Mouse (Mus musculus) gastrocnemius, adult 2 months (tissue): ENCODE data around the gene Coq8b. TPM values are rescaled to one million over a fixed set of nuclear protein-coding genes. Genes with fewer than 3 reads are reported as not detected.

Experiments used
- DNase-seq: peaks from one replicate; pipeline ENCODE4 v3.0.0; 2022
- H3K27ac ChIP-seq: fragments of 200-600 bp; 2 replicates; pipeline ENCODE4 v1.8.1; 2022; ENCODE audit warnings: mild to moderate bottlenecking
- H3K4me3 ChIP-seq: fragments of 200-600 bp; 2 replicates; pipeline ENCODE4 v1.8.1; 2022; ENCODE audit warnings: mild to moderate bottlenecking, moderate library complexity
- CTCF ChIP-seq: fragments of 200-600 bp; IDR thresholded peaks from 2 replicates; pipeline ENCODE4 v1.8.1; 2022; ENCODE audit warnings: antibody characterized with exemption, mild to moderate bottlenecking, moderate library complexity
- intact Hi-C: fragments of 180-260 bp; cut with DNase I; formaldehyde crosslinking; loops from one replicate; pipeline ENCODE4 v1.15.1; 2025
- total RNA-seq, 2 experiments: library from RNA; stranded (reverse); gene quantifications; 2 replicates each; pipeline ENCODE4 v1.2.3; 2021

Coq8b gene
- total RNA-seq, 2 experiments from 2014 or later = 3.2 to 3.4 TPM

- TF ChIP-seq CTCF = no peak
- Histone ChIP-seq H3K27ac (no peak overlapping the region), H3K4me3 (no peak overlapping the region)
- DNase-seq = no peak
- intact Hi-C loops = no loop called here
These were observed 28.9 kb upstream of the Coq8b start for GRCm38 (mm10) chr7:27203730-27204449.

- no peak for TF ChIP-seq CTCF
- intact Hi-C loops = no loop called here
- H3K4me3 ChIP-seq = no peak overlapping the region
- no peak for DNase-seq
- H3K27ac ChIP-seq = no peak overlapping the region
These were observed 20.2 kb upstream of the Coq8b start for GRCm38 (mm10) chr7:27212626-27213025.

DNA sequence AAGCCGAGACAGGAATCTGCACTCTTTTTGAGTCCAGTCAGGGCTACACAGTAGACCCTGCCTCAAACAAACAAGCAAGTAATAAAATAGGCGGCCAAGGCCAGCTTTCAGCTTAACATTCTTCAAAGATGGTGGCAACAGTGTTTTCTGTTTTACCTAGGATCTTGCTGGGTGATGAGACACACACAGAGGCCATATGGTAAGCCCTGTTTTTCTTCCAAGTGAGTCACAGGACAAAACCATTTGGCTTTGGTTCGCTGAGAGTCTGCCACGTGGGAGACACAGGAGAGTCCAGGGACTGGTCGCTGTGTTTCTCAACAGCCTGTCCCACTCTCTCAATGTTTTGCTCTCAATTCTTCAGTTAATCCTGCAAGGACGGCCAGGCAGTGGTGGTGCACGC, 14.2 kb upstream of the Coq8b start:
- intact Hi-C loops = no loop called here
- no peak overlapping the region for H3K4me3 ChIP-seq
- no peak for DNase-seq
- no peak for TF ChIP-seq CTCF
- H3K27ac ChIP-seq = no peak overlapping the region

- intact Hi-C loops = no loop called here
- DNase-seq = no peak
- H3K27ac ChIP-seq = no peak overlapping the region
- H3K4me3 ChIP-seq = no peak overlapping the region
- no peak for TF ChIP-seq CTCF
These were observed 12.9 kb upstream of the Coq8b start for GRCm38 (mm10) chr7:27219937-27220336.

GRCm38 (mm10) chr7:27221939-27222338, 10.9 kb upstream of the Coq8b start:
- no peak for DNase-seq
- intact Hi-C loops = no loop called here
- Histone ChIP-seq H3K4me3 (no peak overlapping the region), H3K27ac (peak overlapping the region; percentile 31; the same call in 1 of the 2 replicates)
- no peak for TF ChIP-seq CTCF

DNA sequence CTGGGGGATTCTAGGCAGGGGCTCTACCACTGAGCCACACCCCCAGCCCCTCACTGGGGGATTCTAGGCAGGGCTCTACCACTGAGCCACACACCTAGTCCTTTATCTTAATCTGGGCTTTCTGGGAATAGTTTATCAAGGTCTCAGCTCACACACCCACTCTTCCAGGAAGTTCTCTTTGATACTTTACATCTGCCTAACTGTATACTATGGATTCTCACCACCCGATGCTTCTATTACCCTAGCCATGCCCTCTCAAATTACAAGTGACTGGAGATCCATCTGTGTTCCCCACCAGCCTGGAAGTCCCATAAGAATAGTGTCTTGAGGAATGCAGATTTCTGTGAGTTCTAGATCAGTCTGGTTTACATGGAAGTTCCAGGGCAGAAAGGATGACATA, 10.3 kb upstream of the Coq8b start:
- no peak overlapping the region for H3K27ac ChIP-seq
- no peak for DNase-seq
- H3K4me3 ChIP-seq = no peak overlapping the region
- intact Hi-C loops = no loop called here
- TF ChIP-seq CTCF = no peak

DNA sequence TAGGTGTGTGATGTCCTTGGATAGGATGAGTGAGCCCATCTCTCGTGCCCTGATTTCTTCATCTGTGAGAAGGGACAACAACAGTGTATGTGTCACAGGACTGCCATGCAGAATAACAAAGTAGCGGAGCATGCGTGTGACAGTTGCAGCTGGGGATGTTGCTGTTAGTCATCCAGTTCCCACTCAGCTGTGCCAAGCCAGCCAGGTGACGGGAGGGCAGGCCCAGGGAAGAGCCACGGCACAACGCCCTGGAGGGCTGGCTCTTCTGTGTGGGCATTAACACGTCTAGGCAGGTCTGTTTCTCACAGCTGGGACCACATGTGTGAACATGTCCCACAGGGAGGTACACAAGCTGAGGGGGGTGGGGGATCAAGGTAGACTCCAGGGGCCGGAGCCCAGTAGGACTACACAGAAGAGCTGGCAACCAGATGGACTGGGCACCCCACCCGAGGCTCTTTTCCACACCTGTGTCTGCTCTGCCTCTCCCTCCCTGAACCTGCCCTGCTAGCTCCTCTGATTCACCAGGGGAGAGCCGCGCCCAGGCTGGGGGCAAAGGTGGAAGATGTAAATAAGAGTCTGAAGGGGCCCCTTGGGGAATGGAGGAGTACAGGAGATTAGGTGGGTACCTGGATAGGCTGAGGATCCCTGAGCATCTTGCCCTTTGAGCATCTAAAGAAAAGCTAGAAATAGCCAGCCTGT, 7.8 kb upstream of the Coq8b start:
- Histone ChIP-seq H3K4me3 (peak overlapping the region; percentile 49), H3K27ac (peak overlapping the region; percentile 71)
- TF ChIP-seq CTCF = no peak
- peak; percentile 66 for DNase-seq
- intact Hi-C loops = no loop called here

GRCm38 (mm10) chr7:27227276-27227675, 5.5 kb upstream of the Coq8b start:
- no peak for TF ChIP-seq CTCF
- no peak for DNase-seq

GRCm38 (mm10) chr7:27227676-27228075, 5.1 kb upstream of the Coq8b start:
- peak overlapping the region; percentile 95 for H3K27ac ChIP-seq
- peak overlapping the region; percentile 85 for H3K4me3 ChIP-seq
- no peak for DNase-seq
- TF ChIP-seq CTCF = no peak
- intact Hi-C loops = loop anchor here (2.0 kb wide), 1 partner anchor 31 kb away; the partner anchor contains the start of gene Snrpa

More at GRCm38 (mm10) chr7:27227276-27227675, 5.5 kb upstream of the Coq8b start:
- peak overlapping the region; percentile 85 for H3K4me3 ChIP-seq
- intact Hi-C loops = no loop called here
- H3K27ac ChIP-seq = peak overlapping the region; percentile 95

DNA sequence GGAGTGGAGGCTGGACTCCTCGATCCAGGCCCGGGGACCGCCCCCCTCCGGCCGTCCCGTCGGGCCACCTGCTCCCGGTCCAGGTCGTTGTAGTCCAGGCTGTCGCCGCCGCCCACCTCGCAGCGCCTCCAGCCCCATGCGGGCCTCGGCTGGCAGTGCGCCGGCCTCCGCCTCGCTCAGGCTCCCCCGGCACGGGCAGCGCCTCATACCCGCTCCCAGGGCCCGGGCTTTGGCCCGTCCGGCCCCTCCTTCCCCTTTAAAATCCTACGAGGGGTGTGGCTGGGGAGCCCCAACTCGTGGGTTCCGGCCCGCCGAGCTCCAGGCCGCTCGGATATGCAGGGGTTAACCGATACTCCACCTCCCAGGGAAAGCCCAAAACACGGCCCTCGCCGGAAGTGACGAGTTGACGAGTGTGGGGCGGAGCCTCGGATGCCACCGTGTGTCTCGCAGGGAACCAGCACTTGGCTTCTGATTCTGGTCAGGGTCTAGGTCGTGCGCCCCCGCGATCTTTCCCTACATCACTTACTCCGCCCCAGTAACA, 4.5 kb upstream of the Coq8b start, which contains the start of gene Itpkc:
Gene Itpkc, minus strand, starts transcription at position 381 of the 541 bp plus-strand sequence.
- H3K4me3 ChIP-seq = peak within 1 kb of the TSS; percentile 85
- TF ChIP-seq CTCF = 0 out of 2 replicates have a peak, but pooled peaks have one; percentile 13
- peak; percentile 94 for DNase-seq
- H3K27ac ChIP-seq = peak within 1 kb of the TSS; percentile 95
- intact Hi-C loops = loop anchor here (2.0 kb wide), 1 partner anchor 32 kb away; the partner anchor contains the start of gene Snrpa

DNA sequence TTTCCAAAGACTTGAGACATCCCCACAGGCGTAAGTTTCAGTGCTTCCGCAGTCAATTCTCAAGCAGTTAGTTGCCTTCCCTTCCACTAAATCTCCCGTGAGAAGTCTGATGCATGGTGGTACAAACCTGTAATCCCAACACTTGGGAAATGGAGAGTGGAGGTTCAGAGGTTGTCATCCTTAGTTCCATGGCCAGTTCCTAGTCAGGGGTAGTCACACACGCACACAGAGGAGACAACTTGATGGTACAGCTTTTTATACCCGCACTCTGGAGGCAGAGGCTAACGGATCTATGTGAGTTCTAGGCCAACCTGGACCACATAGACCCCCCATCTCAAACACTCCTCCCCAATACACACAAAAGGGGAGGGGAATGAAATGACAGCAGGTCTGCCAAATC, 4.0 kb upstream of the Coq8b start:
- intact Hi-C loops = loop anchor here (2.0 kb wide), 1 partner anchor 32 kb away; the partner anchor contains the start of gene Snrpa
- Histone ChIP-seq H3K4me3 (peak overlapping the region; percentile 85), H3K27ac (peak overlapping the region; percentile 95)
- no peak for TF ChIP-seq CTCF
- DNase-seq = no peak

DNA sequence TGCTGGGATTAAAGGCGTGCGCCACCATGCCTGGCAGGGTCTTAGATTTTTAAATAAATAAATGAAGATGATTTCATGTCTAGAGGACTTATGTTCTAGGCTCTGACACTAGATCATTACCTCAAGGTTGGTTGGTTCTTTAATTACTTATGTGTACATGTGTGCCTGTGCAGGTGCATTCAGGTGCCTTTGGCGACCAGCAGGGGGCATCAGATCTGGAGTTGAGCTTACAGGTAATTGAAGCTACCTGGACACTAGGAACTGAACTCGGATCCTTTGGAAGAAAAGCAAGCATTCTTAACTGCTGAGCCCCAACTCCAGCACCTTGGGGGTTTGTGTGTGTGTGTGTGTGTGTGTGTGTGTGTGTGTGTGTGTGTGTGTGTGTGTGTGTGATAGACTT, 2.0 kb upstream of the Coq8b start:
- DNase-seq = no peak
- TF ChIP-seq CTCF = peak; percentile 31; the same call in 1 of the 2 replicates
- Histone ChIP-seq H3K27ac (no peak overlapping the region), H3K4me3 (no peak overlapping the region)
- intact Hi-C loops = loop anchor here (1.0 kb wide), 1 partner anchor 27 kb away; no protein-coding TSS in a partner anchor
